Mouse (Mus musculus): Measurements from ENCODE around the gene Celf1.
A peak's percentile ranks its signal among the peaks of the same experiment; 100 is the strongest.
"Not testable (repeated sequence)": the region's sequence is repeated elsewhere in the genome, so short reads cannot be mapped to it uniquely, and the experiment has no call there.

The Celf1 gene

DNA sequence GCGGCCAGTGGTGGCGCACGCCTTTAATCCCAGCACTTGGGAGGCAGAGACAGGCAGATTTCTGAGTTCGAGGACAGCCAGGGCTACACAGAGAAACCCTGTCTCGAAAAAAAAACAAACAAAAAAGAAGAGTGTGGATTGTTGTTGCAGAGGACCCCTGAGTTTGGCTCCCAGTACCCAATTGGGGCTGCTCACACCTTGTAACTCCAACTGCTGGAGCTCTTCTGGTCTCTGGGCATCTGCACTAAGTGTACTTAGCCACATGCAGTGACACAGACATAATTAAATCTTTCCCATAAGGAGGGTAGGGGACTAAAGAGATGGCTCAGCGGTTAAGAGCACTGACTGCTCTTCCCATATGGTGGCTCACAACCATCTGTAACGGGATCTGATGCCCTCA is 82.1 kb downstream of the Celf1 start:
- DNase-seq (ENCODE audit: low read depth, low spot score), result not testable (repeated sequence)

DNA sequence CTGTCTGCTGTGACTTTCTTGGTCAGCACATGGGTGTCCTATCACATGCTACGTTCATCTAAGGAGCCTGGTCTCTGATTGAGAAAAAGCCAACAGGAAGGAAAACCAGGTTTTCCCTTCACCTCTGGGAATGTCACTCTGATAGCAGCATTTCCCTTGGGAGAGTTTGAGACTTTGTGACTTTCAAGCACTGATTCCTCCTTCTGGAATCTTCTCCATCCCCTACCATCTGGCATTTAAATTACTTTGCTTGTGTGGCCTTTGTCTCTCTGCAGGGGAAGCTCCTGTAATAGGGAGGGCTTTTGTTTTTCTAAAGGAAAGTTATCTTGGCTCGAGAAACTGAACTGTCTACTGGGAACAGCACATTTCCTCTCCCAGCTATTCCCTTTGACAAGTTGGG is 82.9 kb downstream of the Celf1 start:
- no peak for DNase-seq (ENCODE audit: low read depth, low spot score)

- no peak for DNase-seq (ENCODE audit: low read depth, low spot score)
These were observed 83.8 kb downstream of the Celf1 start for GRCm38 (mm10) chr2:91023956-91024355.

GRCm38 (mm10) chr2:91025081-91025516 is 84.9 kb downstream of the Celf1 start:
- no peak for DNase-seq (ENCODE audit: low read depth, low spot score)

DNA sequence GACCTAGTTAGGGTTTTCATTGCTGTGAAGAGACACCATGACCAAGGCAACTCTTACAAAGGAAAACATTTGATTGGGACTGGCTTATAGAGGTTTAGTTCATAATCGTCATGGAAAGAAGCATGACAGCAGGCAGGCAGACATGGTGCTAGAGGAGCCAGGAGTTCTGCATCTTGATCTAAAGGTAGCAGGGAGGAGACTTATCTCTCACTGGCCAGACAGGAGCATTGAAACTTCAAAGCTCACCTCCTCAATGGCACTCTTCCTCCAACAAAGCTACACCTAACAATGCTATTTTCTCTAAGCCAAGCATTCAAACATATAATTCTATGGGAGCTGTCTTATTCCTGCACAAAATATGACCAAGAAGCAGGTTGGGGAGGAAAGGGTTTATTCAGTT is 86.3 kb downstream of the Celf1 start:
- no peak for DNase-seq (ENCODE audit: low read depth, low spot score)

- DNase-seq (ENCODE audit: low read depth, low spot score), result no peak
These were observed 87.4 kb downstream of the Celf1 start for GRCm38 (mm10) chr2:91027391-91028214.

DNA sequence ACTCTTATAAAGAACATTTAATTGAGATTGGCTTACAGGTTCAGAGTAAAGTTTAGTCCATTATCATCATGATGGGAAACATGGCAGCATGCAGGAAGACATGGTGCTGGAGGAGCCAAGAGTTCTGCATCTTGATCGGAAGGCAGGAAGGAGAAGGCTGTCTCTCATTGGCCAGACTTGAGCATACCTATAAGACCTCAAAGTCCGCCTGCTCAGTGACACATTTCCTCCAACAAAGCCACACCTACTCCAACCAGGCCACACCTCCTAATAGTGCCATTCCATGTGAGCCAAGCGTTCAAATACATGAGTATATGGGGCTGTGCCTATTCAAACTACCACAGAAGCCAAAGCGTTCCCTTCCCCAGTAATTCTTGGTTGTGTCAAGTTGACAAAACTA is 91.0 kb downstream of the Celf1 start:
- no peak for DNase-seq (ENCODE audit: low read depth, low spot score)

DNA sequence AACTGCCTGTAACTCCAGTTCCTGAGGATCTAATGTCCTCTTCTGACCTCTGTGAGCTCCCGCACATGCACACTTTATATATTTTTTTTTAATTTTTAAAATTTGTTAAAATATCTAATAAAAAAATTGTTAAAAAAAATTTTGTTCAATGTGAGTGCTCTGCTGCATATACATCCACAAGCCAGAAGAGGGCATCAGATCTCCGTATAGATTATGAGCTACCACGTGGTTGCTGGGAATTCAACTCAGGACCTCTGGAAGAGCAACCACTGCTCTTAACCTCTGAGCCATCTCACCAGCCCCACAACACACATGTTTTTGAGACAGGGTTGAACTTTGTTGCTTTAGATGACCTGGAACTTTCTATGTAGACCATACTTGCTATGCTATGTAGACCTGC is 92.8 kb downstream of the Celf1 start:
- DNase-seq (ENCODE audit: low read depth, low spot score), result peak; percentile 47

DNA sequence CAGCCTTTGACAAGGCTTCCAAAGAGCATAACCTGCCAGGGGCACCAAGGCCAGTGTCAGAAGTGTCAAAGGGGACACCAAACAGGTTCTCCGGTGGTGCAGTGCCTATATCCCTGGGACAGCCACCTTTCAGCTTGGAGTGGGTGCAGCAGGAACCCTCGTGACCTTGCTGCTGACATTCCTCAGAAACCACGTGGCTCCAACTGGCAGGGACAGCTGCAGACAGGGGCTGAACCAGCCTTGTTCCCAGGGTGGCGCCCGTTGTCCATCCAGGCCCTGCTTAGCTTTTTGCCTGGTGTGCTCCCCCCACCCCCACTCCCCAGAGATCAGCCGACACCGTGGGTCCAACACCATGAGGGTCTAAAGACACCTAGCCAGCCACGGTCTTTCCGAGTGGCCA is 95.2 kb downstream of the Celf1 start, which contains the start of gene Rapsn:
Rapsn (plus strand) TSS at position 236 of the 400 bp plus-strand sequence.
- no peak for DNase-seq (ENCODE audit: low read depth, low spot score)

- no peak for DNase-seq (ENCODE audit: low read depth, low spot score)
These were observed 101.6 kb downstream of the Celf1 start for GRCm38 (mm10) chr2:91041786-91042185.

GRCm38 (mm10) chr2:91042651-91043398 is 102.6 kb downstream of the Celf1 start:
- DNase-seq (ENCODE audit: low read depth, low spot score), result peak; percentile 90

GRCm38 (mm10) chr2:91044727-91045126 is 104.5 kb downstream of the Celf1 start:
- DNase-seq (ENCODE audit: low read depth, low spot score), result no peak

GRCm38 (mm10) chr2:91045805-91046204 is 105.6 kb downstream of the Celf1 start:
- DNase-seq (ENCODE audit: low read depth, low spot score), result not testable (repeated sequence)

DNA sequence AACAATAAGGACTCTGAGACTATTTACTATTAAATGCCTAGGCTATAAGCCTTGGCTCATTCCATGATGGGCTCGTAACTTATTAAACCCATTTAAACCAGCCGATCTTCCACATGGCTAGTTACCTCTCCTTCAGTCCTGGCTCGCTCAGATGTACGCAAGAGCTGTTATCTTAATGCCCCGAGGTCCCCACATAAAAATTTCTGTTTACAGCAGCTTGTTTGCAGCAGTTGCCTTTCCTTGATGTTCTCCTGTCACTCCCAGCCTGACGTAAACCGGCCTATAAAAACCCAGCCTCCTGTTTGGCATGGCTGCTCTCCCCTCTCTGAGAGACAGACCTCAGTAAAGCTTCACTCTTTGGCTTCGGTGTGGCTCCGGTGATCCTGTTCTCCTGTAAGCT is 107.2 kb downstream of the Celf1 start:
- no peak for DNase-seq (ENCODE audit: low read depth, low spot score)

- no peak for DNase-seq (ENCODE audit: low read depth, low spot score)
These were observed 111.7 kb downstream of the Celf1 start for GRCm38 (mm10) chr2:91051917-91052316.

DNA sequence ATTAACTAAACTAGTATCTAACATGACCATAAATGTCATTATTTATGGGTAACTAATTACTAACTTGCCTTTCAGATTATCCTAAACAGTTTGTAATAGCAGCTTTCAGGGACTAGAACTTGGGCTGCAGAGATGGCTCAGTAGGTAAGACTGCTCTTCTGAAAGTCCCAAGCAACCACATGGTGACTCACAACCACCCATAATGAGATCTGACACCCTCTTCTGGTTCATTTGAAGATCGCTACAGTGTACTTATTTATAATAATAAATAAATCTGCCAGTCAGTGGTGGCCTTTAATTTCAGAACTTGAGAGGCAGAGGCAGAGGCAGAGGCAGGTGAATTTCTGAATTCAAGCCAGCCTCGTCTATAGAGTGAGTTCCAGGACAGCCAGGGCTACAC is 112.6 kb downstream of the Celf1 start:
- peak; percentile 56 for DNase-seq (ENCODE audit: low read depth, low spot score)

GRCm38 (mm10) chr2:91053181-91053933 is 113.2 kb downstream of the Celf1 start:
- peak; percentile 31 for DNase-seq (ENCODE audit: low read depth, low spot score)

- DNase-seq (ENCODE audit: low read depth, low spot score), result peak; percentile 94
These were observed 113.8 kb downstream of the Celf1 start, which contains the start of gene Psmc3 for GRCm38 (mm10) chr2:91053934-91054382. TSS of gene Psmc3 (plus strand) at chr2:91054009.

- no peak for DNase-seq (ENCODE audit: low read depth, low spot score)
These were observed 118.3 kb downstream of the Celf1 start for GRCm38 (mm10) chr2:91058435-91058834.

DNA sequence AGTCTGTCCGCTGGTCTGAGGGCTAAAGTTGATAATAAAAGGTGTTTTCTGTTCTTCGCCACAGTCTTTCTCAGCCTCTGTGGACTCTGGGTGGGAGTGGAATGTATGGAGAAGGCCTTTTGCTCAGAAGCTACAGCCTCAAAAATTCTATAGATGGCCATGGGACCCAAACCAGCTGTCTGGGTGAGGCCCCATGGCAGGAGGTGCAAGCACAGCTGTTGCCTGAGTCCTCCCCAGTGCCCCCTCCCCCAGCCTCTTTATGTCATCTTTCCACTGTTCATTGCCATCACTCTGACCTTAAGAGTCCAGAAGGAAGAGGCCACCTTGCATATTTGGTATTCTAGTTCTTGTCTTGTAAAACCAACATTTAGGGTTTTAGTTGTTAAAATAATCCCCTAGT is 119.2 kb downstream of the Celf1 start:
- DNase-seq (ENCODE audit: low read depth, low spot score), result no peak

- DNase-seq (ENCODE audit: low read depth, low spot score), result no peak
These were observed 120.6 kb downstream of the Celf1 start for GRCm38 (mm10) chr2:91060544-91061355.

All from CD4-positive helper T cell, adult 2 months (primary cell).